Comparison of ENCODE assay signal across 8 mouse cellular contexts in genomic region chr3:61364661-61364977, GRCm38 (mm10). TPM values are rescaled to one million over a fixed set of nuclear protein-coding genes. Genes with fewer than 3 reads are reported as not detected.
DNase-seq lines count a peak whose midpoint lies in the region; ATAC-seq and TF ChIP-seq lines count a peak whose summit lies in the region.

No protein-coding gene starts in this region.

- TF ChIP-seq CTCF in intestine, postnatal 0 days (IDR thresholded peaks at IDR 0.05; ENCODE audit: low read depth): no peak

- peak overlapping the region; percentile 78 for H3K9ac ChIP-seq in lung, embryonic 15.5 days
- peak overlapping the region; percentile 85 for H3K9ac ChIP-seq in embryonic facial prominence, embryonic 15.5 days
- H3K9ac ChIP-seq in intestine, postnatal 0 days (ENCODE audit: low read depth, low read length): peak overlapping the region; percentile 69
- peak overlapping the region; percentile 83 for H3K9ac ChIP-seq in neural tube, embryonic 14.5 days (replicated peaks; ENCODE audit: low read depth, low read length)

- H3K27me3 ChIP-seq in lung, embryonic 15.5 days: no peaks in the 10 kb centered on the region
- no peaks in the 10 kb centered on the region for H3K27me3 ChIP-seq in embryonic facial prominence, embryonic 15.5 days
- no peaks in the 10 kb centered on the region for H3K27me3 ChIP-seq in intestine, postnatal 0 days (replicated peaks; ENCODE audit: control insufficient read depth, insufficient read depth, low read length)
- no peaks in the 10 kb centered on the region for H3K27me3 ChIP-seq in neural tube, embryonic 14.5 days (ENCODE audit: control insufficient read depth, insufficient read depth, low read length)

- peak; percentile 7 for ATAC-seq in lung, embryonic 15.5 days (ENCODE audit: borderline replicate concordance, extremely low read depth, low FRiP score, low TSS enrichment)
- ATAC-seq in embryonic facial prominence, embryonic 15.5 days (ENCODE audit: insufficient number of reproducible peaks, low FRiP score, low TSS enrichment, low read depth): peak; percentile 2; the same call in 1 of the 2 replicates
- peak; percentile 20; the same call in 1 of the 2 replicates for ATAC-seq in intestine, postnatal 0 days
- ATAC-seq in neural tube, embryonic 14.5 days (ENCODE audit: low read depth): peak; percentile 50

- no peaks in the 10 kb centered on the region for H3K9me3 ChIP-seq in lung, embryonic 15.5 days
- H3K9me3 ChIP-seq in embryonic facial prominence, embryonic 15.5 days (replicated peaks): no peaks in the 10 kb centered on the region
- H3K9me3 ChIP-seq in intestine, postnatal 0 days (ENCODE audit: control insufficient read depth): no peaks in the 10 kb centered on the region
- no peaks in the 10 kb centered on the region for H3K9me3 ChIP-seq in neural tube, embryonic 14.5 days (ENCODE audit: control insufficient read depth, low read length)

- peak overlapping the region; percentile 93 for H3K4me2 ChIP-seq in lung, embryonic 15.5 days
- H3K4me2 ChIP-seq in embryonic facial prominence, embryonic 15.5 days (replicated peaks): peak overlapping the region; percentile 82
- peak overlapping the region; percentile 93 for H3K4me2 ChIP-seq in intestine, postnatal 0 days (replicated peaks; ENCODE audit: low read depth)
- H3K4me2 ChIP-seq in neural tube, embryonic 14.5 days (ENCODE audit: low read depth, low read length): peak overlapping the region; percentile 66

- no peaks in the 10 kb centered on the region for H3K36me3 ChIP-seq in lung, embryonic 15.5 days
- H3K36me3 ChIP-seq in embryonic facial prominence, embryonic 15.5 days: no peaks in the 10 kb centered on the region
- no peaks in the 10 kb centered on the region for H3K36me3 ChIP-seq in intestine, postnatal 0 days (ENCODE audit: control insufficient read depth, insufficient read depth)
- no peaks in the 10 kb centered on the region for H3K36me3 ChIP-seq in neural tube, embryonic 14.5 days (ENCODE audit: control insufficient read depth, insufficient read depth, low read length)

- H3K4me3 ChIP-seq in lung, embryonic 15.5 days: peak overlapping the region; percentile 91
- peak overlapping the region; percentile 94 for H3K4me3 ChIP-seq in embryonic facial prominence, embryonic 15.5 days (replicated peaks)
- H3K4me3 ChIP-seq in intestine, postnatal 0 days (ENCODE audit: low read depth, low read length): peak overlapping the region; percentile 83
- H3K4me3 ChIP-seq in neural tube, embryonic 14.5 days (ENCODE audit: low read depth, low read length): peak overlapping the region; percentile 96

- H3K4me1 ChIP-seq in lung, embryonic 15.5 days: peaks cover 24% of the 10 kb centered on the region
- H3K4me1 ChIP-seq in embryonic facial prominence, embryonic 15.5 days: peaks cover 20% of the 10 kb centered on the region
- H3K4me1 ChIP-seq in intestine, postnatal 0 days (replicated peaks; ENCODE audit: control insufficient read depth, insufficient read depth, low read length): no peaks in the 10 kb centered on the region
- peaks cover 12% of the 10 kb centered on the region; the same call in 1 of the 2 replicates for H3K4me1 ChIP-seq in neural tube, embryonic 14.5 days (ENCODE audit: control insufficient read depth, insufficient read depth, low read length)

- under 1% methylated on average over 32 of the region's 33 CpGs for WGBS in lung, embryonic 15.5 days
- WGBS in embryonic facial prominence, embryonic 15.5 days: under 1% methylated on average over 32 of the region's 33 CpGs
- WGBS in intestine, postnatal 0 days: 0% methylated on average over 22 of the region's 33 CpGs
- 0% methylated on average over 30 of the region's 33 CpGs for WGBS in neural tube, embryonic 14.5 days

- peak overlapping the region; percentile 98 for H3K27ac ChIP-seq in lung, embryonic 15.5 days
- peak overlapping the region; percentile 95 for H3K27ac ChIP-seq in embryonic facial prominence, embryonic 15.5 days (replicated peaks)
- peak overlapping the region; percentile 88 for H3K27ac ChIP-seq in intestine, postnatal 0 days (ENCODE audit: low read depth, low read length)
- H3K27ac ChIP-seq in neural tube, embryonic 14.5 days (ENCODE audit: low read depth, low read length): peak overlapping the region; percentile 84

- no peak for DNase-seq in lung, adult 18-20 months
- DNase-seq in thymus, postnatal 25 days: no peak
- no peak for DNase-seq in right cerebral cortex, postnatal 4 days
- DNase-seq in ovary, postnatal 10 days (ENCODE audit: low spot score): no peak

RNA-seq across cellular contexts. Expression of gene B430305J03Rik, which starts 1.1 kb away (rescaled TPM):
- not detected in 2 replicates for polyA plus RNA-seq in lung, embryonic 15.5 days (2015; fragmentation: Nextera tagmentation; extraction: Ambion mirVana)
- not detected in 2 replicates for polyA plus RNA-seq in embryonic facial prominence, embryonic 15.5 days (2015; fragmentation: Nextera tagmentation; extraction: Ambion mirVana)
- polyA plus RNA-seq in intestine, postnatal 0 days (2015; fragmentation: Nextera tagmentation; extraction: Ambion mirVana): not detected in 2 replicates
- polyA plus RNA-seq in neural tube, embryonic 14.5 days (2014; fragmentation: Nextera tagmentation; extraction: Ambion mirVana): not detected in 2 replicates

RNA-seq across cellular contexts. Expression of gene Rap2b, which starts 3.2 kb away (rescaled TPM):
- polyA plus RNA-seq in lung, embryonic 15.5 days (2015; fragmentation: Nextera tagmentation; extraction: Ambion mirVana): 8.4 and 9.1 TPM in 2 replicates
- 16.1 and 17.8 TPM in 2 replicates for polyA plus RNA-seq in embryonic facial prominence, embryonic 15.5 days (2015; fragmentation: Nextera tagmentation; extraction: Ambion mirVana)
- 3.9 and 4.1 TPM in 2 replicates for polyA plus RNA-seq in intestine, postnatal 0 days (2015; fragmentation: Nextera tagmentation; extraction: Ambion mirVana)
- polyA plus RNA-seq in neural tube, embryonic 14.5 days (2014; fragmentation: Nextera tagmentation; extraction: Ambion mirVana): 9.5 and 9.8 TPM in 2 replicates
